Mouse (Mus musculus): ENCODE data around the gene S100a2.

The S100a2 gene

GRCm38 (mm10) chr3:90596810-90597209, 6.8 kb downstream of the S100a2 start:
- DNase-seq (ENCODE audit: low spot score in 2 of 2), result no peak

GRCm38 (mm10) chr3:90597736-90598135, 7.7 kb downstream of the S100a2 start:
- no peak for DNase-seq (ENCODE audit: low spot score in 2 of 2)

DNA sequence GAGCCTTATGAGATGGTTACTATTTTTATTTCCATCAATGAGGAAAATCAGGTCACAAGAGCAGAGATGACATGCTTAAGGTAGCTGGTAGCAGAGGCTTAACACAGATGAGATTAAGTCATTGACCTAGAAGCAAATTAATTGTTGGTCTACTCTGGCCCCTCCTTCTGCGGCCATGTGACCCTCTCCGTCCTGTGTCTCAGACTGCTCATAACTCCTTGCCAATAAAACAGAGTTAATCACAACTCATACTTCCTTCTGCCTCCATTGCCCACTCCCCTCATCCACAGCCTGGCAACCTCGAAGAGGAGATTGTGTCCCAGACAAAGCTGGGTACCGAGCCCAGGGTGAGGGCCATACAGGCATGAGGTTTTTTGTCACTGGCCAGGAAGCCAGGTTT, 8.2 kb downstream of the S100a2 start:
- no peak for DNase-seq (ENCODE audit: low spot score in 2 of 2)

DNA sequence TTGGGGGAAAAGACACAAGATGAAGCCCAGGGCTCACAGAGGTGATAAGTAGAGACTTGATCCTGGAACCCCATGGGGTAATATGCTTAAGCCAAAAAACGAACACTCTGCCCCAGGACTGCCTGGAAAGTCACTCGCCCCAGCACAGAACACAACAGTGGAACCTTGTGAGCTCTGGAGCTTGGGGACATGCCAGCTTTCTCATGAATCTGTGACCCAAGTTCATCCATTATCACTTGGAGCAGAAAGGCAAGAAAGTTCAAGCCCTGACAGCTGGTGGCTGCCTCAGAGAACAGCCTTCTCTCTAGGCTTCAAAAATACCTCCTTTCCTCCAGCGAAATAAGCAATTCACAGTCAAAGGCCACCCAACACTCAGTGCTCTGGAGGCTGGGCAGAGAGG, 9.4 kb downstream of the S100a2 start:
- no peak for DNase-seq (ENCODE audit: low spot score in 2 of 2)

DNA sequence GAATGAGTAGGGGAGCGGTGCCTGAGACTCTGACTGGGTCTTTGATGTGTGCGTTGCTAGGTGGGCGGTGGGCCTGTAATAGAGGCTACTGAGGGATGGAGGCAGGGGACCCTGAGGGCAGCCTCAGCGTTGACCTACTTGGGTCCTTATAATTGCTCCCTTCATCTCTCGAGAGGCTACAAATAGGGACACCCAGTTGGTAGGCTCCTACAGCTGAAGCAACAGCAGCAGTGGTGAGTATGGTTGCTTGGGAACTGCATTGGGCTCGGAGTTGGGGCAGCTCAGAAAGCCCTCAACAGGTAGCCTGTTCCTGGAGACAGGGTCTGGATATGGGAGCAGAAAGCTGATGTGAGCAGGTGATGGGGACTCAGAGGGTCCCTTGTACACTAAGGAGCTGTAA, 10.0 kb downstream of the S100a2 start:
- no peak for DNase-seq (ENCODE audit: low spot score in 2 of 2)

DNA sequence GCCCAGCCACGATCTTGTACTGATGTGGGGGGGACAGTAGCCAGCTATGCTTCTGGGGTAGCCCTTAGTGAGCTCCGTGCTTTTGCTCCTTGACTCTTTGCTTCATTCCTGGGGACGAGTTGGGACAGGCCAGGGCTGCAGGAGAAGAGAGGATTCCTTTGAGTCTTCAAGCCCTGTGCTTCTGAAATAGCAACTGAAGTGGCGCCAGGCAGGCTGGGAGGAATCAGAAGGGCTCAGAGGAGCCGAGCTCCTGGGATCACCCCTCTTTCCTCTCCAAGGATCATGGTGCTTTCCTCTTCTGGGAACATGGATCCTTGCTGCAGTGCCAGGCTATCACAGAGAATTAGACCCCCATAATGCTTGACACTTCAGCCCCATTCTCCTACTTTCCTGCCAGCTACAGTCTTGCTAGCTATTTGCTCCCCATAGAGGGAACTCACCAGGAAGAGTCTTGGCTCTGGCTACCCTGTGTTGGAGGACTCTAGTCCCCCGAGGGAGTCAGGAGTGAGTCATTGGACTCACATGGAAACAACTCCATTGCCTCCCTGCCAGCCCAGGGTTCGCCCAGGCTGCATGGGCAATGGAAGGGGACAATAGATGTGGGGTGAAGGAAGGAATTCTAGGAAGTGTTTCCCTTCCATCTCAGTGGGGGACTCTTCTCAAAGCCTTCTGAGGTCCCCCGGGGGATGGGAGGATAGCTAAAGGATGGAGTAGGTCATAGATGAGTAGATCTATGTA, 10.6 kb downstream of the S100a2 start:
- DNase-seq (ENCODE audit: low spot score in 2 of 2), result no peak

- DNase-seq (ENCODE audit: low spot score in 2 of 2), result no peak
Observed at GRCm38 (mm10) chr3:90601486-90602110, 11.6 kb downstream of the S100a2 start, which contains the start of gene Gm42674. Gene Gm42674, plus strand, starts transcription at chr3:90601904.

GRCm38 (mm10) chr3:90603623-90604022, 13.6 kb downstream of the S100a2 start, which contains the start of gene S100a4:
Gene S100a4, plus strand, starts transcription at chr3:90603771.
- DNase-seq (ENCODE audit: low spot score in 2 of 2), result no peak

GRCm38 (mm10) chr3:90604416-90604815, 14.4 kb downstream of the S100a2 start:
- peak in 1 of 2 experiments; percentile 48 for DNase-seq (ENCODE audit: low spot score in 2 of 2)

DNA sequence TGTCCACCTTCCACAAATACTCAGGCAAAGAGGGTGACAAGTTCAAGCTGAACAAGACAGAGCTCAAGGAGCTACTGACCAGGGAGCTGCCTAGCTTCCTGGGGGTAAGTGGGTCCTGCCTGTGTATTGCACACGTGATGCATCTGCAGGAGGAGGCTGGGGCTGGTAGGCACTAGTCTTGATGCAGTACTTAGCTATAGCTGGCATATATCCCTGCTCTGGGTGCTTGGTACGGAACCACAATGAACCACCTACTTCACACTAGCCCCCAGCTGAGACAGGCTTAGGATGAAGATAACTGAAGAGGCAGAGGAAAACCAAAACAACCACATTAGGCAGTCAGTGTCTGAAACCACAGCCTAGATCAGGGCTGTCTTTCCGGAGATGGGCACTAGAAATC, 15.0 kb downstream of the S100a2 start:
- no peak for DNase-seq (ENCODE audit: low spot score in 2 of 2)

DNA sequence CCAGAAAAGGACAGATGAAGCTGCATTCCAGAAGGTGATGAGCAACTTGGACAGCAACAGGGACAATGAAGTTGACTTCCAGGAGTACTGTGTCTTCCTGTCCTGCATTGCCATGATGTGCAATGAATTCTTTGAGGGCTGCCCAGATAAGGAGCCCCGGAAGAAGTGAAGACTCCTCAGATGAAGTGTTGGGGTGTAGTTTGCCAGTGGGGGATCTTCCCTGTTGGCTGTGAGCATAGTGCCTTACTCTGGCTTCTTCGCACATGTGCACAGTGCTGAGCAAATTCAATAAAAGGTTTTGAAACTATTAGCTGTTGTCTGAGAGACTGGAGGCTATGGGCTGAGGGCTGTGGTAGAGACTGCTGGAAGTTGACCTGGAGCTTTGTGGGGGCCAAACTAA, 15.7 kb downstream of the S100a2 start:
- no peak for DNase-seq (ENCODE audit: low spot score in 2 of 2)

- no peak for DNase-seq (ENCODE audit: low spot score in 2 of 2)
Observed at GRCm38 (mm10) chr3:90606185-90606584, 16.1 kb downstream of the S100a2 start.

- DNase-seq (ENCODE audit: low spot score in 2 of 2), result no peak
Observed at GRCm38 (mm10) chr3:90607361-90607760, 17.3 kb downstream of the S100a2 start.

DNA sequence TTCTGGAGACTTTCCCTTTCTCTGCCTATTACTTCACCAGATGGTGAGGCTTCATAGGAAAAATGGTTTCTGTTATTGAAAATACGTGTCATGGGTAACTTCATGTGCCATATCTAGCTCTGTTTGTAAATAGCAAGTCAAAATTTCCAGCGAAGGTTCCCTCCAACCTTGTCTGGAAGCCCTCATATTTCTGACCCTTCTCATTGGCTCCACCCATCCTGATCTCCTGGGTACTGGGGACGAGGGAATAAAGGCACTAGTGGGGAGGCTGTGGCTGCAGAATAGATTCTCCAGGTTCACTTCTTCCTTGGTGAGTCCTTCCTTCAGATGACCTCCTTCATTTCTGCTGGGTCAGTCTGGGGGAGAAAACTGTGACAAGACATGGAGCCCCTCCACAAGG, 18.2 kb downstream of the S100a2 start, which contains the start of gene S100a5:
Gene S100a5 (plus strand): TSS at position 301 of the 400 bp plus-strand sequence.
- no peak for DNase-seq (ENCODE audit: low spot score in 2 of 2)

GRCm38 (mm10) chr3:90609102-90609501, 19.1 kb downstream of the S100a2 start:
- DNase-seq (ENCODE audit: low spot score in 2 of 2), result no peak

- DNase-seq (ENCODE audit: low spot score in 2 of 2), result no peak
Observed at GRCm38 (mm10) chr3:90611494-90611893, 21.4 kb downstream of the S100a2 start.

DNA sequence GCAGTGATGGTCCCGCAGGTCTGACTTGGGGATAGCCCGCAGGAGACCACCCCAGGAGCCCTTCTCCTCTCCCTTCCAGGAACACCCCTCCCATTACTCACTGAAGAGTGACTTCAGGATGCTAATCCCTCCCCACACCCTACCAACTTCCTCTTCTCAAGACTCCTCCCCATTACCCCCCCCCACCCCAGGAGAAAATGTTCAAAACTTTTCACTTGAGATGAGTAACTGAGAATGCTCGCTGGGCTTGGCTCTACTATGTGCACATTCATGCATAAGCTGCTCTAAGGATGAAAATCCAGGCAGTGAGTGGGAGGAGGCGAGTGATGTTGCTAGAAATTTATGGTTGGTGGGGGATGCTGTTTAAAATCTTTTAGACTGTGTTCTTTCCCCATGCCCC, 22.0 kb downstream of the S100a2 start:
- DNase-seq (ENCODE audit: low spot score in 2 of 2), result no peak

- DNase-seq (ENCODE audit: low spot score in 2 of 2), result peak in 1 of 2 experiments; percentile 39
Observed at GRCm38 (mm10) chr3:90612728-90613291, 22.8 kb downstream of the S100a2 start, which contains the start of gene S100a6. Gene S100a6, plus strand, starts transcription at chr3:90612882.

GRCm38 (mm10) chr3:90613461-90614147, 23.6 kb downstream of the S100a2 start:
- no peak for DNase-seq (ENCODE audit: low spot score in 2 of 2)

GRCm38 (mm10) chr3:90614148-90614530, 24.1 kb downstream of the S100a2 start:
- no peak for DNase-seq (ENCODE audit: low spot score in 2 of 2)

- DNase-seq (ENCODE audit: low spot score in 2 of 2), result no peak
Observed at GRCm38 (mm10) chr3:90614611-90615251, 24.7 kb downstream of the S100a2 start.

DNA sequence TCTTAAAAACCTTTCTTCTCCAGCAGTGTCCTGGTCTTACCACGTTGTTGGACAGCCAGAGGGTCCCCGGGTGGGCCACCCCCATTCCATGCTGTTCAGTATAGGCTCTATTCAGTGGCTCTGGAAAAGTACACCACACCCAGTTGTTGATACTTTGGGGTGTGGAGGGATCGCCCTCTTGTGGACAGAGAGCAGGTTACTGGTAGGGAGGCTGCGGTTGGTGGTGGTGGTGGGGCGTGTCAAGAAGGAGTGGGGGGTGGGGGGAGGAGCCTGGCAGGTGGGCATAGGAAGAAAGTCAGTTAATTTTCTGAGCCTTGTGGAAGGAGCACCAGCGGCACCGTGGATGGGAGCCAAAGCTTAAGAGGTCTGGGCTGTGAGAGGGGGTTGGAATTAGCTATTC, 25.4 kb downstream of the S100a2 start:
- DNase-seq (ENCODE audit: low spot score in 2 of 2), result peak; percentile 53 to 70
